Mouse (Mus musculus) kidney, adult 2 months (tissue): ENCODE data around the gene Aig1.

Experiments used
- CTCF ChIP-seq: fragments of 200-500 bp; conservative IDR thresholded peaks from 2 replicates; pipeline ENCODE4 v1.5.1; 2011; ENCODE audit warnings: low read depth, mild to moderate bottlenecking, control low read depth, low read length, moderate library complexity, mixed read lengths; ENCODE audit not compliant: insufficient read depth, insufficient read length
- POLR2A ChIP-seq: fragments of 200-500 bp; IDR thresholded peaks from one replicate; pipeline ENCODE4 v1.6.1; 2011; ENCODE audit warnings: low read depth, low read length, control low read depth

DNA sequence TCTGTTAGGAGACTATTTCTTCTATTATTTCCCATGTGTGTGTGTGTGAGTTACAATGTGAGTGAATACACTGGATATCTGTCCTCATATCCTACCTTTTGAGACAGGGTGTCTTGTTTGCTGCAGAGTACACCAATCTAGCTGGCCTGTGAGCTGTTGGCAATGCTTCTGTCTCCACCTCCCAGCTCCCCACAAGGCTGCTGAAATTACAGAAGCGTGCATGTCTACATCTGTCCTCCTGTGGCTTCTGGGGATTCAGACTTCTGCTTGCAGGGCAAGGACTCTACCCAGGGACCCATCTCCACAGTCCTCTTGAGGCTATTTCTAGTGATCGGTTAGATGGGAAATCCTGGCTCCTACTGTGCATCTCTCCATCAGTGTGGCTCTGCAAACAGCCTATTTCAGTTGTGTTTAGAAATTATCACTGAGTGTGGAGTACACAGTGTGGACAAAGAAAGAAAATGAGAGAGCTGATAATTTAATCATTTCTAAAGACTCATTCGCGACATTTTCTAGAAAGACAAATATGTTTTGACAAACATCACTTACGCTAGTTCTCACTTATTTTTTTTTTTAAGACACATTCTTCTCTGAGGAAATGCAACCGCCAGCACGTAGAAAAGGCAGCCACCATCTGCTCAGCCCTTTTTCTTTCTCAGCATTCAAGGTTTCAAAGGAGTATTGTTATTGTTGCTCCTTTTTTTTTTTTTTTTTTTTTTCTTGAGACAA, 194.3 kb downstream of the Aig1 start:
- TF ChIP-seq POLR2A: no peak
- TF ChIP-seq CTCF: no peak
